Mouse (Mus musculus) cerebellum, adult 2 months (tissue): ENCODE data around the gene Atg5.

Experiments
- CTCF ChIP-seq: fragments of 200-500 bp; IDR thresholded peaks from 2 replicates; pipeline ENCODE4 v1.5.1; 2011; ENCODE audit warnings: low read depth, mild to moderate bottlenecking, control low read depth, low read length, moderate library complexity, borderline replicate concordance; ENCODE audit not compliant: insufficient read depth
- POLR2A ChIP-seq: fragments of 200-500 bp; IDR thresholded peaks from 2 replicates; pipeline ENCODE4 v1.6.1; 2011; ENCODE audit warnings: low read length, control low read depth, borderline replicate concordance; ENCODE audit not compliant: insufficient read depth

GRCm38 (mm10) chr10:44377821-44378220 is 109.7 kb downstream of the Atg5 start:
- TF ChIP-seq POLR2A: no peak
- no peak for TF ChIP-seq CTCF
